Mouse (Mus musculus): ENCODE measurements around the gene Ddx23. TPM values are rescaled to one million over a fixed set of nuclear protein-coding genes. Genes with fewer than 3 reads are reported as not detected.

The Ddx23 gene
- polyA plus RNA-seq, 1 experiment from 2014 or later: 109 TPM

DNA sequence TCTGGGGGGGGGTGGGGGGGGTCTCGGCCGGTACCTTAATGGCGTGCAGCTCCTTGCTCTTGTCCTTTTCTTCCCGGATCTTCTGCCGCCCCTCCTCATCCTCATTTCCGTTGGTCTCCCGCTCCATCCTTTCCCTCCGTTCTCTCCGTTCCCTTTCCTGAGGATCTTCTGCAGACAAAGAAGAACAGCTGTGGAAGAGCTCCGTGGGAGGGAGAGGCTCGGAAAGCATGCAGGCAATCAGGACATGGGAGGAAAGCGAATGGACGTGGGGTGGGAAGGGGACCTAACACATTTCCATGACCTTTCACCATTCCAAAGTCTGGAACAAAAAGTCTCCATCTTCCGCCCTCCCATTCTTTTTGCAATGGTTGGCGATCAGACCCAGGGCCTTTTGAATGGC lies 11.3 kb downstream of the Ddx23 start:
- POLR2A ChIA-PET: no interaction called here
- H3K27me3 ChIP-seq: no peaks in the 10 kb centered on the region
- CTCF ChIA-PET: no interaction called here
- TF ChIP-seq CTCF (IDR thresholded peaks at IDR 0.05): no peak
- in situ Hi-C loops (cut with MboI; ENCODE audit: low pct_unique_long_range_greater_than_20kb): no loop called here
- ATAC-seq: no peak
- DNase-seq (ENCODE audit: low read depth, low spot score): no peak

DNA sequence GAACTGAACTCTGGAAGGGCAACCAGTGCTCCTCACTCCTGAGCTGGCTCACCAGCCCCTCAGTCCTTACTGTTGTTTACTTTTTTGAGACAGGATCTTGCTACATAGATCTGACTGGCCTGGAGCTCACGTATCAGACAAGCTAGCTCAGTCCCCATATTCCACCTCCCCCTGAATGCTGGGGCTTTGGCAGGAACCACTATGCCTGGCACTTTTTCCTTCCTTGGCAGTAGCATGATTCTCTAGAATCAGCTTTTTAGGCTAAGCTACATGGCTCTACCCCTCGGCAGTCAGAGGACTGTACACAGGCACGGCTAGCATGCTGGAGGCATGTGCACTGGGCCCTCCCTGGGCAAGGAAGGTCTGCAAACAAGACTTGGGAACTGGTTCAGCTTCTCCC lies 14.6 kb downstream of the Ddx23 start:
- ChIA-PET POLR2A (interaction anchor here (0.6 kb wide), 1 partner anchor 8 kb away, joined by 3 read pairs; no protein-coding TSS in a partner anchor), CTCF (interaction anchor here (1.3 kb wide), 1 partner anchor 21 kb away, joined by 4 read pairs; no protein-coding TSS in a partner anchor)
- no peaks in the 10 kb centered on the region for H3K27me3 ChIP-seq
- ATAC-seq (no peak), DNase-seq (ENCODE audit: low read depth, low spot score) (no peak)
- in situ Hi-C loops (cut with MboI; ENCODE audit: low pct_unique_long_range_greater_than_20kb): no loop called here
- no peak for TF ChIP-seq CTCF (IDR thresholded peaks at IDR 0.05)

DNA sequence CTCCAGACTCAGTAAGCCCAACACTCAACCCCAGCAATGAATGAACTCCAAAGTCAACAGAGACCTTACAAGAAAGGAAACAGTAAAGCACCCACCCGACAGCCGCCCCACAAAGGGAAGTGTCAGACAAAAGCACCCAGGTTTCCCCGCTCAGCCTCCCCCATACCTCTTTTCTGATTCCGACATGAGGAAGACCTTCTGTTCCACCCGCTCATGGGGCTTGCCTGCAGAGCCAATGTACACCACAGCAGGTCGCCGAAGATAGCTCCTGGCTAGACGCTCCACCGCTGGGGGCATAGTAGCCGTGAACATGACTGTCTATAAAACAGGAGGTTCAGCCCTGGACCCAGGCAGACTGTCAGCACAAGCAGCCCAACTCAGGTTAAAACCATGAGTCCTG lies 15.4 kb downstream of the Ddx23 start:
- ChIA-PET POLR2A (interaction anchor here (0.6 to 0.9 kb wide), 2 partner anchors 9 to 17 kb away, joined by 3 to 4 read pairs; partner anchors contain the start of gene Cacnb3), CTCF (interaction anchor here (1.3 kb wide), 1 partner anchor 20 kb away, joined by 4 read pairs; no protein-coding TSS in a partner anchor)
- no peak for TF ChIP-seq CTCF (IDR thresholded peaks at IDR 0.05)
- DNase-seq (ENCODE audit: low read depth, low spot score) (no peak), ATAC-seq (no peak)
- no peaks in the 10 kb centered on the region for H3K27me3 ChIP-seq
- in situ Hi-C loops (cut with MboI; ENCODE audit: low pct_unique_long_range_greater_than_20kb): no loop called here

DNA sequence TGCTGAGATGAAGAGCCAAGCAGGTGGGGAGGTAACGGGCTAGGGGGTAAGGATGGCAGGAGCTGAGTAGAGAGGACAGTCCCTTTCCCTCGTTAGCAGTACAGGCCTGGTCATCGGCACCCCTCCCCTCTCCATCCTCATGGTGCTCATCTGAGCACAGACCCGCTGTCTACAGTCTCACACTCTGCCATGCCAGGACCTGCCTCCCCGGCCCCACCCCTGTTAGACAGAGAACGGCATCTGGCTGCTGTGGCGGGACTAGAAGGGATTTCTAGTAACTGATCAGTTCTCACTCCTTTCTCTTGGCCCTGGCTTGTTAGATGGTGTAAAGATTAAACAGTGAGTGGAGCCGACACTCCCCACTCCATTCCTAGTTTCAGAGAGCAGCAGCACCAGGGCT lies 16.0 kb downstream of the Ddx23 start:
- ChIA-PET CTCF (no interaction called here), POLR2A (interaction anchor here (0.9 kb wide), 1 partner anchor 16 kb away, joined by 4 read pairs; the partner anchor contains the start of gene Cacnb3)
- TF ChIP-seq CTCF (IDR thresholded peaks at IDR 0.05): no peak
- DNase-seq (ENCODE audit: low read depth, low spot score) (no peak), ATAC-seq (no peak)
- in situ Hi-C loops (cut with MboI; ENCODE audit: low pct_unique_long_range_greater_than_20kb): no loop called here
- H3K27me3 ChIP-seq: no peaks in the 10 kb centered on the region

GRCm38 (mm10) chr15:98645057-98646026 lies 17.4 kb downstream of the Ddx23 start:
- ATAC-seq: no peak

GRCm38 (mm10) chr15:98644406-98644805 lies 18.3 kb downstream of the Ddx23 start:
- DNase-seq (ENCODE audit: low read depth, low spot score): no peak
- in situ Hi-C loops (cut with MboI; ENCODE audit: low pct_unique_long_range_greater_than_20kb): no loop called here
- no peak for TF ChIP-seq CTCF (IDR thresholded peaks at IDR 0.05)
- POLR2A ChIA-PET: interaction anchor here (1.4 kb wide), 1 partner anchor 9 kb away, joined by 3 read pairs; no protein-coding TSS in a partner anchor
- CTCF ChIA-PET: interaction anchor here (1.9 kb wide), 1 partner anchor 13 kb away, joined by 4 read pairs; no protein-coding TSS in a partner anchor
- no peak for ATAC-seq
- no peaks in the 10 kb centered on the region for H3K27me3 ChIP-seq

More at GRCm38 (mm10) chr15:98645057-98646026, 17.4 kb downstream of the Ddx23 start:
- no peaks in the 10 kb centered on the region for H3K27me3 ChIP-seq
- no peak for TF ChIP-seq CTCF (IDR thresholded peaks at IDR 0.05)
- no peak for DNase-seq (ENCODE audit: low read depth, low spot score)
- CTCF ChIA-PET: interaction anchor here (0.6 to 1.9 kb wide), 2 partner anchors 10 to 12 kb away, joined by 3 to 4 read pairs; no protein-coding TSS in a partner anchor
- POLR2A ChIA-PET: interaction anchor here (0.9 kb wide), 1 partner anchor 17 kb away, joined by 3 read pairs; no protein-coding TSS in a partner anchor
- in situ Hi-C loops (cut with MboI; ENCODE audit: low pct_unique_long_range_greater_than_20kb): no loop called here

- ATAC-seq (no peak), DNase-seq (ENCODE audit: low read depth, low spot score) (no peak)
- in situ Hi-C loops (cut with MboI; ENCODE audit: low pct_unique_long_range_greater_than_20kb): no loop called here
- H3K27me3 ChIP-seq: no peaks in the 10 kb centered on the region
- ChIA-PET POLR2A (interaction anchor here (0.6 kb wide), 1 partner anchor 101 kb away, joined by 3 read pairs; no protein-coding TSS in a partner anchor), CTCF (no interaction called here)
- no peak for TF ChIP-seq CTCF (IDR thresholded peaks at IDR 0.05)
Observed at GRCm38 (mm10) chr15:98640157-98640556, 22.5 kb downstream of the Ddx23 start.

DNA sequence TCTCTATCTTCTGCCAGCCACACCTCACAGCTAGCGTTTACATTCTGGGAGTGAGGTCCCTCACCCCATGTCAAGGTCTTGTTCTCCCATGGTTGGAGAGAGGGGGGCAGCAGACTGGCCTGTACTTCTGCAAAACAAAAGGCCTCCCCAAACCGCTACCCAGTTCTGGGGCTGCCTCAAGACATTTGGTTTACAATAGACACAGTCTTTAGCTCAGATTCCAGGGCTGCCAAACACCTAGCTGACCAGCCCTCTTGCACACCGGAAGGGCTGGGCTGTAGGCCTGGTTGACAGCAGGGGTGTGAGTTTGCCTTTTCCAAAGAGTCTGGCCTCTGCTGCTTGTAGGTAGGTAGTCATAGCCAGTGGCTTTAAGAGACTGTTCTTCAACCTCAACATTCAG lies 25.5 kb downstream of the Ddx23 start:
- POLR2A ChIA-PET: no interaction called here
- DNase-seq (ENCODE audit: low read depth, low spot score): no peak
- H3K27me3 ChIP-seq: no peaks in the 10 kb centered on the region
- CTCF ChIA-PET: interaction anchor here (1.1 kb wide), 1 partner anchor 27 kb away, joined by 3 read pairs; no protein-coding TSS in a partner anchor
- no peak for ATAC-seq
- TF ChIP-seq CTCF (IDR thresholded peaks at IDR 0.05): no peak
- in situ Hi-C loops (cut with MboI; ENCODE audit: low pct_unique_long_range_greater_than_20kb): no loop called here

- CTCF ChIA-PET: interaction anchor here (1.1 kb wide), 1 partner anchor 28 kb away, joined by 3 read pairs; no protein-coding TSS in a partner anchor
- no peak for ATAC-seq
- POLR2A ChIA-PET: no interaction called here
- no peaks in the 10 kb centered on the region for H3K27me3 ChIP-seq
- no peak for TF ChIP-seq CTCF (IDR thresholded peaks at IDR 0.05)
- no peak for DNase-seq (ENCODE audit: low read depth, low spot score)
- in situ Hi-C loops (cut with MboI; ENCODE audit: low pct_unique_long_range_greater_than_20kb): no loop called here
Observed at GRCm38 (mm10) chr15:98636517-98636916, 26.2 kb downstream of the Ddx23 start.

GRCm38 (mm10) chr15:98635291-98635841 lies 27.3 kb downstream of the Ddx23 start:
- ChIA-PET POLR2A (no interaction called here), CTCF (interaction anchor here (0.9 kb wide), 1 partner anchor 10 kb away, joined by 3 read pairs; no protein-coding TSS in a partner anchor)
- DNase-seq (ENCODE audit: low read depth, low spot score) (no peak), ATAC-seq (no peak)
- no peak for TF ChIP-seq CTCF (IDR thresholded peaks at IDR 0.05)
- in situ Hi-C loops (cut with MboI; ENCODE audit: low pct_unique_long_range_greater_than_20kb): no loop called here
- no peaks in the 10 kb centered on the region for H3K27me3 ChIP-seq
